Mouse (Mus musculus) heart, postnatal 25 days (tissue): ENCODE results near the gene Dok1. TPM values are rescaled to one million over a fixed set of nuclear protein-coding genes. Genes with fewer than 3 reads are reported as not detected.
A peak's percentile ranks its signal among the peaks of the same experiment; 100 is the strongest.

ENCODE experiments used
- DNase-seq: peaks from one replicate; pipeline ENCODE4 v3.0.0; 2022; ENCODE audit warnings: low spot score
- intact Hi-C: fragments of 180-260 bp; cut with DNase I; formaldehyde crosslinking; loops from one replicate; pipeline ENCODE4 v1.15.1; 2025
- total RNA-seq, 2 experiments: library from RNA; stranded (reverse); gene quantifications; 2 replicates each; pipeline ENCODE4 v1.2.3; 2021

The Dok1 gene
- 1 to 10 TPM; 2.9 to 3.2 TPM for total RNA-seq

DNA sequence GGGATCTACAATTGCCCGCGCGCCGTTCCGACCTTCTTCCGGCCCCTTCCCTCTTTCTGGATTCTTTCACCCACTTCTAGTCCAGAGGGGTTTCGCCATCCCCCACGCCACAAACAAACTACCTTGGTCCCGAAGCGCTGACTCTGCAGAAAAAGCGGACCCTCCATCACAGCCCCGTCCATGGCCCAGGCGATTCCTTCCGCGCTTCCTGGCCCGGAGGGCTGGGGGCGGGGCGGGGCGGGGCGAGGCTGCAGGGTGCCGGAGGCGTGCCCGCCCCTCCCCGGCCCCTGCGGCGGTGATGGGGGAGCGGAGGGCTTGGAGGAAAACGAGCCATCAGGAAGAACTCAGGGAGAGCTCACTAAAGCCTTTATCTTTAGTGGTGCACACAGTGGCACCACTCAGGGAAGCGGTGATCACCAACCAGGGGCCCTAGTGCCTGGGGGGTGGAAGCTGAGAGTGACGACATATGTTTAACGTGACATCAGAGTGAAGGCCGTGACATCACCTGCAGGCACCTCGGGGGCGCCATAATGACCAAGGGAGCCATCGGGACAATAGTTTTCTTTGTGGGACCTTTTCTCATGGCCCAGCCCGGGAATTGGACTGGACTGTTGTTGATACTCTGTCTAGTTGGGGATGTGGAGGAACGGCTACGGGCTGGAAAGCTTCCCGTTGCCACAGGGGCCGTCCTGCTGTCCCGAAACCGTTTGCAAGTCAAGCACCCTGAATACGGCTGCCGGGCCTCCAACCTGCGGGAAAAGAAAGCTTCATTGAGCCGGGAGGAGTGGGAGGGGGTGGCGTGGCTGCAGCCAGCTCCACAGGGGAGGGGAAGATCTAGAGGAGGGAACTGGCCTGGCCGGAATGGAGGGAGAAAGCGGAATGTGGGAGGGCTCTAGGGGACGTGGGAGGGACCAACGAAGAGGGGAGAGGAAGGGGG is at the start of gene Dok1, which contains the start of gene Loxl3:
Gene Dok1, minus strand, starts transcription at position 223 of the 937 bp plus-strand sequence.
Gene Loxl3, plus strand, starts transcription at position 925 of the 937 bp plus-strand sequence.
- peak; percentile 62 for DNase-seq
- intact Hi-C loops = no loop called here

DNA sequence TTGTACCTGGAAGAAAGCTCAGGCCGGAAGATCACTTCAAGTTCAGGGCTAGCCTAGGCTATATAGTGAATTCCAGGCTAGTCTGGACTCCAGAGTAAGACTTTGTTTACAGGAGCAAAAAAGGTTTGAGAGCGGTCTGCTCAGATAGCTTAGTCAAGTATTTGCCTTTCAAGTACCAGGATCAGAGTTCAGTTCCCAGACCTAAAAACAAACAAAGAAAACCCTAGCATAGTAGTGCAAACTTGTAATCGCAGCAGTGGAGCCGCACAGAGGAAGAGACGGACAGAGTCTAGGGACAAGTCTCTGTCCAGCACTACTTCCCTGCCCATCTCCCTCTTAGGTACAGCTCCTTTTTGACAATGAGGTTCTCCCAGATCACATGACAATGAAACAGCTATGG is 46.9 kb upstream of the Dok1 start:
- intact Hi-C loops = no loop called here
- no peak for DNase-seq

DNA sequence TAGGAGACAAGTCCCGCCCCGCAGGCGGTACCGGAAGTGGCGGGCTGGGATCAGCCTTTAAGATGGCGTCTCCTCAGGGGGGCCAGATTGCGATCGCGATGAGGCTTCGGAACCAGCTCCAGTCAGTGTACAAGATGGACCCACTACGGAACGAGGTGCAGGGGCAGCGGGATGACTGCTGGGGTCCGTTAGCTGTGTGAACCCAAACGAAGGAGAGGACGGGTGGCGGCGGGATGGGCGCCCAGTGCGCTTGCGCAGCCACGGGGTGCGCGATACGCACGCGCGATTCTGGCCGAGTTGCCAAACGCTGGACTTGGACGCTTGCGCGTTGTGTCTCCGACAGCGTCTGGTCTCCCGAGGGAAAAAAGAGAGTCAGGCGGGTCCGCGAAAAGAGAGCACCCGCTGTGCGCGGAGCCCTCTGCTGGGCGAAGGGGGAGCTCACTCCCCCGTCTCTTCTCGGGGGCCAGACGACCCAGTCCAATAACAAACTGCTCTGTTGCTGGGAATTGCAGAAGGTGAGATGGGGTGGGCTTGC is 45.1 kb upstream of the Dok1 start:
- intact Hi-C loops = no loop called here
- DNase-seq = peak; percentile 98

DNA sequence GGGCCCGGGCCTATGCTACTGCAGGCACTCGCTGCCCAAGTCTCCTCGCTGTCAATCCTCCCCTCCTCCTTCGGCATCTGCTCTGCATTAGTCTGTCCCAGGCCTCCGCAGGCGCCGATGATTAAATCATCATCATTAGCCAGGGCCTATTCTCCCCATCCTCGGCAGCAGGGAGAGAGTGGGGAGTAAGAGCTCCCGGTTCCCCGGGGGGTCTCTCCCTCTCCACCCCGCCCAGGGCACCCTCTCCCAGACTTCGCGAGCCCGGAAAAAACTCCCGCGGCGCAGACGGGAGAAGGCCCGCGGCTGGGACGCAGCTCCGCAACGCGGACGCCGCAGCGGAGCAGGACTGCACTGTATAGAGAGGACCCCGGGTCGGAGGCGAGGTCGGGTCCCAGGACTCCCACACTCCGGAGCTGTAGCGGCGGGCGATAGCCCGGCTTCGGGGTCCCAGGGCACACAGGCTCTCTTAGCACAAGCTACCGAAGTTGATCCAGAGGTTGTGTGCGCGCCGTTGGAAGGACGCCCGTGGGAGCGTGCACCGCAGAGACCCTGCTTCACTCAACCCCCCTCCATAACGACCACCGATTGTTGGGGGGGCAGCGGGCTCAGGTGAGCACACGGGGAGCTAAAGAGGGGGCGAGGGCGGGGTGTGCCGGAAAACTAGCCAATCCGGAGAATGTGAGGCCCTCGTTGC is 44.5 kb upstream of the Dok1 start, which contains the start of gene Pcgf1:
Gene Pcgf1, plus strand, starts transcription at position 240 of the 694 bp plus-strand sequence.
- intact Hi-C loops = loop anchor here (2.0 kb wide), 1 partner anchor 81 kb away; no protein-coding TSS in a partner anchor
- DNase-seq = no peak

DNA sequence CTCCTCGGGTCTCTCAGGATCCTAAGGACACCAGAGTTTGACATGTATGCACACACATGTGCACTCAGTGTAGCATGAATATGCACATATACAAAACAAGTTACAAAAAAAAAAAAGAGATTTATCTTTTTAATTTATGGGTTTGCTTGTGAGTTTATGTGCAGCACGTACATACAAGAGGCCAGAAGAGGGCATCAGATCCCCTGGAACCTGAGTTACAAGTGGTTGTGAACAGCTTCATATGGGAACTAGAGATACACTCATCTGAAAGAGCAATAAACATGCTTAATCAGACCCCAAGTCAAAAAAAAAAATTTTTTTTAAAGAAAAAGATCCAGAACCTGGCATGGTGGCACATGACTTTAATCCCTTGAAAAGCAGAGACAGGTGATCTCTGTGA is 41.7 kb upstream of the Dok1 start:
- intact Hi-C loops = no loop called here

DNA sequence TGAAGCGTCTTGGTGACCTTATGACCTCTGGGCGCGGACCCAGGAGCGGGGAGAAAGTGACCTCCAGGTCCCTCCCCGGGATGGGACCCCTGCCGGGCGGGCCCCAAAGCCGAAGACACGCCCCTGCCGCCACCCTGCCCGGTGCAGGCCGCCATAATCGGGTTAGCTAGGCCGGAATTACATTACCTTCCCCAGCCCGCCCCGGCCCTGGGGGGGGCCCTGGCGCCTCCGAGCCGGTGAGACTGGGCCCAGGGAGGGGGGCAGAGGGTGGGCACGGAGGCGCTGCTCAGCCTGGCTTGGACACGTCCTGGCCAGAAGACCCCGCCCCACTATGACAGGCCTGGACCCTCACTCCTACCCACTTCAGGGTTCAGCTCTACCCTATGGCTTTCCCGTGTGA is 37.9 kb upstream of the Dok1 start:
- intact Hi-C loops = no loop called here
- DNase-seq = no peak

More for the DNA sequence above, 41.7 kb upstream of the Dok1 start:
- no peak for DNase-seq

DNA sequence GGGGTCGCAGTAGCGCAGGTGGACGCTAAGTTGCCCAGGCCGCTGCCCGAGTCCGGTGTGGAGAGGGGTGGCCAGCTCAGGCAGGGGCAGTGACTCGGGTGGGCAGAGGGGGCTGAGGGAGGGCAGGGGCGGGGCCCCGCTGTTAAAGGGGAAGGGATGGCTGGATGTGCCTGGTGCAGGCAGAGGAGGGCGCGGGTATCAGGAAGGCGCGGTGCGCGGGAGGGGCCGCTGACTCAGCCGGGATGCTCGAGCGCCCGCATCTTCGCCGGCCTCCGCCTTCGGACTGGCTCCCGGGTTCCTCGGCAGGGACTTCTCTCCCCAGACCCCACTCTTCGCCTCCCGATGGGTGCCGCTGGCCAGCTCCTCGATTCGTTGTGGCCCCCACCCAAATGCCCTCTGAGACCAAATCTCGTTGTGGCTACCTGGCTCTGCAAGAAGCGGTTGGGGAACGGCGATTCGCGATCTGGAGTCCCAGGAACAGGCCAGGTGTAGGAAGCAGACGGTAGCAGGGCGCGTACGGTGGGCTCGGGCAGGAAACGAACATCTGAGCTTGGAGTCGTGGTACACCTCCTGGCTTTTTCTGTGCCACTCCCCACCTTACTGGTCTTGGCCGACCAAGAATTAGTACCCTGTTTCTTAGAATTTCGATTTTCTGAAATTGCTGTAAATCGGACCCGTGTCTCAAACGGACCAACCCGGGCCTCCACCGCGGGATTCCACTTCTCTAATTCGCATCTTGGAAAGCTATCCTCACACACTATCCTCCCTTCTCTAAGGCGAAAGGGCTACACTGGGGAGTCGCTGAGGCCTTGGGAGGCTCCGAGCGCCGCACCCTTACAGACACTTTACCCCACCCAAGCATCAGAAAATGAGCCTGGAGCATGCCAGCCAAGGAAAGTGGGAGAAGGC is 37.3 kb upstream of the Dok1 start:
- DNase-seq = no peak
- intact Hi-C loops = no loop called here

DNA sequence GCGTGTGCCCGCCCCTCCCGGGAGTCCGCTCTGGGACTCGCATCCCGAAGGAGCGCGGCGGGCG is 36.8 kb upstream of the Dok1 start, which contains the start of gene Tlx2:
Gene Tlx2, minus strand, starts transcription at position 47 of the 64 bp plus-strand sequence.
- intact Hi-C loops = no loop called here
- no peak for DNase-seq

DNA sequence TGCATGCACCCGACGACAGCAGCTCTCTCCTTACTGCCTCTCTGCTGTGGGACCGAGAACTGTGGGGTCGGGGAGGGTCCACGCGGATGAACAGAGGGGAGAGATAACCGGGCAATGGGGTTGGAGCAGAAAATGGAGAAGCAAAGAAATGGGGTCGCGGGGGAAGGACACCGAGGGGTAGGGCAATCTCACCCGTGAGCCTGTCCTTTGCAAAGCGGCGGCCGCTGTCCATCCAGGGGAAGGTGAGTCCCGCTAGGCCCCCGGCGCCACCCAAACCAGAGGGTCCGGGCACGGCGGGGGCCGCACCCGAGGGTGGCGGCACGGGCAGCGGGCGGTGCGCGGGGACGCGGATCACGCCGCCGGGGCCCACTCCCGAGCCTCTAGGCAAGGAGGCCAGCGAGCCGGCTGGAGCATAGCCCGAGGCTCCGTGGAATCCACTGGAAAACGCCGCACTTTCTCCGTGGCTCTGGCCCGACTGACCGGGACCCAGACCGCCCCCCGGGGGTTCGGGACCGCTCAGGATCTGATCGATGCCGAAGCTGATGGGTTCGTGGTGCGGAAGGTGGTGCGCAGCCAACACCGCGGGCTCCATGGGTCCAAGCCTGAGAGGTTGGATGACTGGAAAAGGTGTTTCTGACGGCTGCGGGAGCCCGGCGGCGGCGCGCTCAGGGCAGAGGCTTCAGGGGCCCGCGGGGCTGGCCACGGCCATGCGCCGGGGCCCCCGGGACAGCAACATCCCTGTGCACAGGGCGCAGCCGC is 36.4 kb upstream of the Dok1 start:
- DNase-seq = no peak
- intact Hi-C loops = no loop called here

DNA sequence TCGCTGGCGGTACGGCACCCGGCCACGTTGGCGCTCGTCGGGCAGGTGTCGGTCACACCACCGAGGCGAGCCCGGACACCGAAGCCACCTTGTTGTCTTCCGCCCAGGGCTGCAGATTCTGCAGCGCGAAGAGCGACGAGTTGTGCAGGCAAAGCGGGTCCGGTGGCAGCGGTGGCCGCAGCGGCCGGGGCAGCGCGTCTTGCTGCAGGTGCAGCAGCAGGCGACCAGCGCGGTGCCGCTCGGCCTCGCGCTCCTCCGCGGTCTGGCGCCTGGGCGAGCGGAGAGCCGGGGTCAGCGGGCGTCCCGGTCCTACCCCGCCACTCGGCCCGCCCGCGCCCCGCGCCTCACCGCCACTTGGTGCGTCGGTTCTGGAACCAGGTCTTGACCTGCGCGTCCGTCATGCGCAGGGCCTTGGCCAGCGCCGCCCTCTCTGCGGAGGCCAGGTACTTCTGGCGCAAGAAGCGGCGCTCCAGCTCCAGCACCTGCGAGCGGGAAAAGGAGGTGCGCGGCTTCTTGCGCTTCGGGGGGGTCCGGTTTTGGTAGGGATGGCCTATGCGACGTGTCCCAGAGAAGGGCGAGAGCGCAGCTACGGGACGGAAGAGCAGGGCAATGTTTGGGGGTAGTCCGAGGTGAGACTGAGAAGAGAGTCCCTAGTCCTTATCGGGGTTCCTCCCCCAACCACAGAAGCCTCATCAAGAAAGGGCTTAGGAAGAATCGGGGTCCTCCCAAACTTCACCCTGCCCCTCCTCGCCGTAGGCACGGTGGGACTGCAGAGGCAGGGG is 35.6 kb upstream of the Dok1 start:
- intact Hi-C loops = no loop called here
- no peak for DNase-seq

DNA sequence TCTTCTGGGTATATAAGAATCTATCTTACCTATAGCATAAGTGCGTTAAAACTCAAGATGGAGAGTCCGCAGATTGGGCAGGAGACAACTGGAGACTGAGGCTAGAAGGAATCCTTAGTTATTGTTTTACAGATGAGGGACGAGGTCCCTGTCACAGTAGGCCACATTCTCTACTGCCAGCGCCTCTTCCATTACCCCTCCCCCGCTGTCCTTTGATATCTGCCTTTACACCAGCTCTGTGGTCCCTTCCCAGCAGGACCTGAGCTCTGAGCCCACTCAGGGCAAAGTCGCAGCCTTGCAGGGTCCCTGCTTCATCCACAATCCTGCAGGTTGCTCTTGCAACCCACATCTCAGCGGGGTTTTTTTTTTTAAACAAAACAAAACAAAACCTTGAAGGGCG is 35.0 kb upstream of the Dok1 start:
- intact Hi-C loops = no loop called here

DNA sequence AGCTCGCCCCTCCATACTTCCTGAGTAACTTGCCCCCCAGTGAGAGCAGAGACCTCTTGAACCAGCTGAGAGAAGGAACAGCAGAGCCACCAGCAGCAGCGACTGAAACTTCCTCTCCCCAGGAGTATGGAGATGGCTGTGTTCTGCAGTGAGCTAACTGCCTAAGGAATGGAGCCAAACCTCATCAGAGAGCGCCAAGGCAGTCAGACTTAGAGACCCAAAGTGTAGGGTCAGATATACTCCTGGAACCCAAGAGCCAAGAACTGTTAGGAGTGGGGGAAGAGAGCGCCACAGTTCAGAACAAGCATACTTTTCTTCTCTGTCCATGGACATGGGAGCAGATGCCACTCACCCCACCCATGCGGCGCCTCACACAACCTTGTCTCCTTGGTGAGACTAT is 33.2 kb upstream of the Dok1 start:
- DNase-seq = no peak
- intact Hi-C loops = loop anchor here (2.0 kb wide), 1 partner anchor 76 kb away; no protein-coding TSS in a partner anchor

More for the DNA sequence above, 35.0 kb upstream of the Dok1 start:
- no peak for DNase-seq

DNA sequence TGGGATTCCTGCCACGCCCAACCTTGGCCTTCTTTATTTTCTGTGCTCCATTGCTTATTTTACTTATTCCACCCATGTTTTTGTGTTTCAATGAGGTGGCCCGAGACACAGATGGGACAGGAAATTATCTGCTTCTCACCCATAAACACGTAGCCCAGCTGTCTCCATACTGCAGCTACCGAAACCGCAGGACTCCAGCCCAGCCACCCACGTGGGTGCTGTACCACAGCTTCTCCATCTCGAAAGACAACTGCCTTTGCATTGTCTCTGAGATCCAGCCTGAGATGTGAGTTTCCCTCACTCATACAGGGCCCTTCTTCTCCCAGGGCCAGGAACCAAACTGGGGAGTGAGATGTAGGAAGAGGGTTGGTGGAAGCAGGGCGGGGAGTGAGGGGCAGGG is 32.7 kb upstream of the Dok1 start:
- intact Hi-C loops = loop anchor here (2.0 kb wide), 1 partner anchor 75 kb away; no protein-coding TSS in a partner anchor
- DNase-seq = no peak

DNA sequence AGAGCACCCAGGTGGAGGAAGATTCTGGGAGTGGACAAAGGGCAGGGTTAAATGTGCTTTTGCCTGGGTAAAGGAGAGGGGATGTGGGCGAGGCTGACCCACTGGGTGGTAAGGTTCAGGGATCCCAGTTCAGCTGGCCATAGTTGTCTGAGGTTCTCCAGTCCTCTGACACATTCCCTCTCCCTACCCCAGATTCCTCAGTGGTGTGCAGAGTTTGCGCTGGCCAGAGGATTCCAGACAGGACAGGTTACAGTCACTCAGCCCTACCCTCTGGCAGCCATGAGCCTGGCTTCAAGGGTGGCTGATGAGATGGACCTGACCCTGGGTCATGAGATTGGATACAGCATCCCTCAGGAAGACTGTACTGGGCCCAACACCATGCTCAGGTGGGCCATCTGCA is 25.5 kb upstream of the Dok1 start:
- no peak for DNase-seq
- intact Hi-C loops = loop anchor here (2.0 kb wide), 1 partner anchor 14 kb away; no protein-coding TSS in a partner anchor

DNA sequence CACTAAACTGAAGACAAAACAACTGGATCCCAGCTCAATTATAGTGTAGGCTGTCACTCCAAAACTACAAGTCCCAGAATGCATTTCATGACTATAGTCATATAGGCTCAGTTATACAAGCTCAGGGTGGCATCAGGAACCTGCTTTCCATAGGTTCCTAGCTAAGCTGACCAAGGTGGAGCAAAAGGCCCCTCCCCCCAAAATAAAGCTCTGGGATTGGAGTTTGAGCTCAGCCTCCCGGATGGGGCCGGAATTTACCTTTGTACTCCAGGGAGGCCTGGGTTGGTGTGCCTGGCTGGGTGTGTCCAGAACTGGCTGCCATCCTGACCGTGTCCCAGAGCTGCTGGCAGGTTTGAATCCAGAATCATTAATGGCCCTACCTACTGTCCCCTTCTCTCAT is 24.5 kb upstream of the Dok1 start, which contains the start of gene Dqx1:
Gene Dqx1, plus strand, starts transcription at position 55 of the 400 bp plus-strand sequence.
- no peak for DNase-seq
- intact Hi-C loops = loop anchor here (2.0 kb wide), 1 partner anchor 15 kb away; no protein-coding TSS in a partner anchor

DNA sequence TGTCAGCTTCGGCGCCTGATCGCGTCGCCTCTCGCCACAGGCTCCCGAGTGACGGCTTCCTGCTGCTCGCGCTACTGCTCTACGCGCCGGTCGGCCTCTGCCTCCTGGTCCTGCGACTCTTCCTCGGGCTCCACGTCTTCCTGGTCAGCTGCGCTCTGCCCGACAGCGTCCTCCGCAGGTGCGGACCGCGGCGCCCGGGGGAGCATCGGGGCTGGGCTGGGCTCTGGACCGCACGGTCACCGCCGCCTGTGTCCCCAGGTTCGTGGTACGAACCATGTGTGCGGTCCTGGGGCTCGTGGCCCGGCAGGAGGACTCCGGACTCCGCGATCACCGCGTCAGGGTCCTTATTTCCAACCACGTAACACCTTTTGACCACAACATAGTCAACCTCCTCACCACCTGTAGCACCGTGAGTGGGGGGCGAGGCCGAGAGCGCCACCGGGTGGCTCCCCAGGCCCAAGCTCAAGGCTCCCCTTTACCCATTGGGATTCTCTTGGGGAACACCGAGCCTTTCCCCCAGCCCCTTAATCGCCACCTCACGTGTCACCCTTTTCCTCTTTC is 21.7 kb upstream of the Dok1 start, which contains the start of gene Htra2:
Gene Htra2, minus strand, starts transcription at position 403 of the 561 bp plus-strand sequence.
- intact Hi-C loops = loop anchor here (2.0 kb wide), 2 partner anchors 46 to 58 kb away; partner anchors contain the start of genes Ccdc142 and Gm42688
- no peak for DNase-seq

DNA sequence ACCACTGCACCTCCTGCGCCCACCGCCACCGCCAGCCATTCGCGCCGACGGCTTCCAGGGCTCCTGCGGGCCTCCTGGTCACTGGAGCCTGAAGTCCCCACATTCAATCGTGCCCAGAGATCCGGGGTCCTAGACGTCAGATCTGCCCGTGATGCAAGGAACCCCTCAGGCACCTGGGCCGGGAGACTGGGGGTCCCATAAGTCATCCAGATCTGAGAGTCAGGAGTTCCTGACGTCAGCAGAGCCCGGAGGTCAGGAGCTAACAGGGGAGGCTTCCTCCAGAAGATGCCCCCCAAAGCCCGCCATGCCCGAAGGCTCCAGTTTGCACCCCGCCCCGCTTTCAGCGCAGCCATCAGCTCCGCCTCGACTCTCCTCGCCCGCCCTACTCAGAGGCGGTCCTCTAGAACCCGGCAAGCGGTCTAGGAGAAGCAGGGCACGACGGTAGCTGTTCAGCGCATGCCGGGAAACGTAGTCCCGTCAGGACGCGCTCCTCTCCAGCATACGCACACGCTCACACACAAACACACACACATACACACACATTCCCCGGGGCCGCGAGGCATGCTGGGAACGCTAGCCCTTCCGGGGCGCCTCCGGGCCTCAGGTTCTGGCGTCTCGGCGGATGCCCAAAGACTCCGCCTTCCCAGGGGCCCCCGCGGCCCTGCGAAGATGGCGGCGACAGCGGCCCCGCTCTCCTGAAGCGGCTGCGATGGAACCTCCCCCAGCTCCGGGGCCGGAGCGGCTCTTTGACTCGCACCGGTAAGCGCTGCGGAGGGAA is 21.0 kb upstream of the Dok1 start, which contains the start of gene Aup1:
Gene Aup1, plus strand, starts transcription at position 448 of the 778 bp plus-strand sequence.
- peak; percentile 94 for DNase-seq
- intact Hi-C loops = loop anchor here (2.0 kb wide), 2 partner anchors 47 to 57 kb away; partner anchors contain the start of genes Ccdc142 and Gm42688
